Mouse (Mus musculus): Measurements from ENCODE around the gene Dpt. TPM values are rescaled to one million over a fixed set of nuclear protein-coding genes. Genes with fewer than 3 reads are reported as not detected.

Gene Dpt
- total and polyA plus RNA-seq, 3 experiments = not detected

GRCm38 (mm10) chr1:164832459-164832858, 36.0 kb downstream of the Dpt start:
- H3K79me2 ChIP-seq (replicated peaks; ENCODE audit: control insufficient read depth, extremely low read depth, insufficient read depth, poor library complexity, severe bottlenecking) = no peaks in the 10 kb centered on the region
- TF ChIP-seq IRF4 (IDR thresholded peaks at IDR 0.05; ENCODE audit: low read depth, low read length) (no peak), CHD1 (IDR thresholded peaks at IDR 0.05; ENCODE audit: low read depth, low read length) (no peak), TBP (conservative IDR thresholded peaks at IDR 0.05; ENCODE audit: low read depth, low read length) (no peak), TCF12 (IDR thresholded peaks at IDR 0.05; ENCODE audit: low read depth, low read length) (no peak), SMC3 (IDR thresholded peaks at IDR 0.05; ENCODE audit: low read depth, low read length) (no peak), MXI1 (IDR thresholded peaks at IDR 0.05; ENCODE audit: low read depth, low read length) (no peak)
- no peak overlapping the region for H3K4me2 ChIP-seq (ENCODE audit: insufficient read depth, low read depth, poor library complexity, severe bottlenecking)
- no peaks in the 10 kb centered on the region for H3K27me3 ChIP-seq (replicated peaks)
- in situ Hi-C loops (cut with MboI; ENCODE audit: low pct_ligation_motif_present, low pct_unique_long_range_greater_than_20kb, low sequenced_read_pairs) (no loop called here), dilution Hi-C loops (cut with MboI; ENCODE audit: extremely low pct_ligation_motif_present, extremely low pct_unique_long_range_greater_than_20kb, low sequenced_read_pairs) (no loop called here)
- no peak overlapping the region for H3K9ac ChIP-seq (ENCODE audit: insufficient read depth, low read depth)
- DNase-seq (ENCODE audit: extremely low read depth) = no peak
- no peaks in the 10 kb centered on the region for H3K36me3 ChIP-seq (replicated peaks in 1 of 2; ENCODE audit: control insufficient read depth in 1 of 2, insufficient read depth in 1 of 2, low read length in 1 of 2)
- no peak overlapping the region for H3K27ac ChIP-seq (ENCODE audit: insufficient read depth, low read depth)
- no peaks in the 10 kb centered on the region for H3K4me1 ChIP-seq (ENCODE audit: control insufficient read depth in 1 of 2, insufficient read depth in 2 of 2)
- no peak overlapping the region for H3K4me3 ChIP-seq (replicated peaks in 1 of 3; ENCODE audit: low read depth in 2 of 3, low read length in 2 of 3, poor library complexity in 1 of 3)
- H3K9me3 ChIP-seq (replicated peaks; ENCODE audit: low read length) = no peaks in the 10 kb centered on the region

DNA sequence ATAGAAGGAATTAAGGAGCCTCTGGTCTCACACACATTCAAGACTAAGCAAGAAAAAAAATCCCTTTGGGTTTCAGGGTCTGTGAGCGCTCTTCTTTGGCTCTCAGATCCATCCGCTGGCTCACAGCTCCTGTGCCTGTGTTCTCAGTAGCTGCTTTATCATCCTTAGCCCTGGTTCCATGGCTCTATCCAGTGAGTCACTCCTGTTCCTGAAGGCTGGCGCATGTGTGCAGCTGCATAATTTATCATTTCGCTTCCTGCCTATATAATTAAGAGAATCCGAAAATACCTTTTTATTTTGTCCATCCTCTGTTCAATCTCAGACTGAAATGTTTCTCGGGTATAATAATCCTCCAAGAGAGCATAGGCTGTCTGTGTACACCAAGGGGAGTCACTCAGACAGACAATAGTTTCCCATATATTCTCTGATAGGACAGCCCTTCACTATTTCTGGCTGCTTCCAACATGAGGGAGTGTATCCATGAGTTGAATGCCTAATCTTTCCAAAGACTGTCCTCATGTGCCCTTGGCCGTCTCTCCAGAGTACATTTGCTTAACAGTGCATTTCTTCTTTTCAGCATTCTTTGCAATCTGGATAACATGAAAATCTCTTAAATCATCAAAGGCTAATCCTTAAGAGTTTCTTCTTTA, 52.3 kb downstream of the Dpt start:
- no peaks in the 10 kb centered on the region for H3K9me3 ChIP-seq (replicated peaks; ENCODE audit: low read length)
- no peaks in the 10 kb centered on the region for H3K36me3 ChIP-seq (replicated peaks in 1 of 2; ENCODE audit: control insufficient read depth in 1 of 2, insufficient read depth in 1 of 2, low read length in 1 of 2)
- in situ Hi-C loops (cut with MboI; ENCODE audit: low pct_ligation_motif_present, low pct_unique_long_range_greater_than_20kb, low sequenced_read_pairs) (no loop called here), dilution Hi-C loops (cut with MboI; ENCODE audit: extremely low pct_ligation_motif_present, extremely low pct_unique_long_range_greater_than_20kb, low sequenced_read_pairs) (no loop called here)
- H3K79me2 ChIP-seq (replicated peaks; ENCODE audit: control insufficient read depth, extremely low read depth, insufficient read depth, poor library complexity, severe bottlenecking) = no peaks in the 10 kb centered on the region
- no peak overlapping the region for H3K4me3 ChIP-seq (replicated peaks in 1 of 3; ENCODE audit: low read depth in 2 of 3, low read length in 2 of 3, poor library complexity in 1 of 3)
- no peak overlapping the region for H3K9ac ChIP-seq (ENCODE audit: insufficient read depth, low read depth)
- no peaks in the 10 kb centered on the region for H3K4me1 ChIP-seq (ENCODE audit: control insufficient read depth in 1 of 2, insufficient read depth in 2 of 2)
- no peak for DNase-seq (ENCODE audit: extremely low read depth)
- no peak overlapping the region for H3K4me2 ChIP-seq (ENCODE audit: insufficient read depth, low read depth, poor library complexity, severe bottlenecking)
- no peak for TF ChIP-seq HCFC1 (IDR thresholded peaks at IDR 0.05; ENCODE audit: low read depth, low read length)
- TF ChIP-seq MEF2A (IDR thresholded peaks at IDR 0.05; ENCODE audit: borderline replicate concordance, low read depth, low read length) = no peak
- TF ChIP-seq MAFK (IDR thresholded peaks at IDR 0.05; ENCODE audit: insufficient replicate concordance, low read length) = no peak
- TF ChIP-seq MYC (IDR thresholded peaks at IDR 0.05; ENCODE audit: low read depth, low read length) = no peak
- TF ChIP-seq NRF1 (IDR thresholded peaks at IDR 0.05; ENCODE audit: low read depth, low read length) = no peak
- TF ChIP-seq MXI1 (IDR thresholded peaks at IDR 0.05; ENCODE audit: low read depth, low read length) = no peak
- no peak for TF ChIP-seq E2F4 (IDR thresholded peaks at IDR 0.05; ENCODE audit: insufficient replicate concordance, low read depth, low read length)
- TF ChIP-seq TBP (conservative IDR thresholded peaks at IDR 0.05; ENCODE audit: low read depth, low read length) = no peak
- TF ChIP-seq UBTF (IDR thresholded peaks at IDR 0.05; ENCODE audit: low read depth, low read length) = no peak
- H3K27ac ChIP-seq (ENCODE audit: insufficient read depth, low read depth) = no peak overlapping the region
- no peaks in the 10 kb centered on the region for H3K27me3 ChIP-seq (replicated peaks)

Measured in CH12.LX (cell line).